Mouse (Mus musculus) megakaryocyte, embryonic 14.5 days (primary cell): ENCODE data around the gene Omp.

Source experiments
- FLI1 ChIP-seq: IDR thresholded peaks from 2 replicates; pipeline ENCODE4 v1.6.1; 2012; ENCODE audit warnings: low read length, inconsistent platforms, mixed read lengths
- GATA1 ChIP-seq: IDR thresholded peaks from 3 replicates; pipeline ENCODE4 v1.6.1; 2012; ENCODE audit warnings: mixed read lengths, low read length, inconsistent platforms, borderline replicate concordance

DNA sequence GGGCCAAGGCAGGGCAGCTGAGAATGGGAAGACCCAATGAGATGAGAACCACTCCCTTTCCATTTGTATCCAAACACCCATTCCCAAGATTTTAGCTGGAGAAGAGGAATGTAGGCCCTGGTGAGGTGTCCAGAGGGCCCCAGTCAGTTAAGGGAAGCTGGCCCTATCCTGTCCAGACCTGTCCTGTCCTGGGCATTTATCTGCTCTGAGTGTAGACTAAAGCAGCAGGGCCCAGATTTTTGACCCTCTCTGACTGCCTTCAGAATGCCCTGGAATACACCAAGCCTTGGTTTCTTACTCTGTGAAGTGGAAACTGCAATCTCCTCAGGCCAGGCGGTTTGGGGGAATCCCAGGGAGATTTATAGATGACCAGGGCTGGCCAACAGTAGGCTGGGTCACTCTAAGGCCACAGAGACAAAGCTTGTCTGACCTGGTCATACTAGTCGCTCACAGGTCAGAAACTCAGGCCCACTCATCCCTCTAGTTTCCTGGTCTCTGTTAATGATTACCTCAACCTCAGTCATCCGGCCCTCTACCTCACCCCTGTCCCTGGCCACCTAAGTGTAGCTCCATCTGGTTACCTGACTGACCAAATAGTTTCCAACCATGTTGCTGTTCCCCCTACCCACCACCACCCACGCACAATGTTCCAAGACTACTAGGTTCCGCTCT, 33.4 kb upstream of the Omp start:
- TF ChIP-seq GATA1 (no peak), FLI1 (no peak)
